Mouse (Mus musculus) heart, adult 10 weeks (tissue): ENCODE measurements around the gene Sgms2. TPM values are rescaled to one million over a fixed set of nuclear protein-coding genes. Genes with fewer than 3 reads are reported as not detected.

Experiments used
- polyA plus RNA-seq: library from polyadenylated mRNA; stranded (reverse); fragments of 350-450 nt; fragmentation: Illumina TruSeq; extraction: RNeasy Lipid Tissue Mini Kit (QIAGEN cat#74804); gene quantifications from one replicate; pipeline ENCODE4 v1.2.3, GENCODE M21; 2014; ENCODE audit warnings: low read depth, low replicate concordance

The Sgms2 gene
- 0.86 TPM for polyA plus RNA-seq

DNA sequence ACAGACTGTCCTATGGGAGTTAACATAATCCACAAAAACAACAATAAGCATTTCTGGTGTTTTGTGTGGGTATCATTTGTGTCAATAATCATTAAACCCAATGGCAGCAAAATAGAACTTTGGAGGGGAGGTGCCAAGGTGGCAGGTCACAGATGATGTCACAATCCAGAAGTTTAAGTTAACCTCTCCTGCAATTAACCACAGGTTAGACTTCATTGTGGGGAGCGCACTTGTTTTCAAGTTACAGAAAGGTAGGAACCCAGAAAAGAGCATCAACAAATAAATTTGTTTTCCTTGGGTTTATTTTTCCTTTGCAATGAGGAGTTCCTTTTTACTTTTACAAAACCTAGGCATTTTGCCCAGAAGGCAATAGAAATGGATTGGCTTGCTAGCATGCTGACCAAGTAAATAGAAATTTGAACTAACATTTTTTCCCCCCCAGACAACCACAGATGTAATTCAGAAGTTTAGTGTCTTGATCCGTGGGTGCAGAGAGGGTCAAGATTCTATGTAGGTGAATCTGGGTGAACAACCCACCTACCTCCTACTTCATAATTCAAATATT lies at the start of gene Sgms2:
Gene Sgms2, minus strand, starts transcription at position 51 of the 565 bp plus-strand sequence.

GRCm38 (mm10) chr3:131302452-131303319 lies 188.5 kb downstream of the Sgms2 start, which contains the start of gene Cyp2u1:
Gene Cyp2u1 (minus strand): TSS chr3:131303227.

DNA sequence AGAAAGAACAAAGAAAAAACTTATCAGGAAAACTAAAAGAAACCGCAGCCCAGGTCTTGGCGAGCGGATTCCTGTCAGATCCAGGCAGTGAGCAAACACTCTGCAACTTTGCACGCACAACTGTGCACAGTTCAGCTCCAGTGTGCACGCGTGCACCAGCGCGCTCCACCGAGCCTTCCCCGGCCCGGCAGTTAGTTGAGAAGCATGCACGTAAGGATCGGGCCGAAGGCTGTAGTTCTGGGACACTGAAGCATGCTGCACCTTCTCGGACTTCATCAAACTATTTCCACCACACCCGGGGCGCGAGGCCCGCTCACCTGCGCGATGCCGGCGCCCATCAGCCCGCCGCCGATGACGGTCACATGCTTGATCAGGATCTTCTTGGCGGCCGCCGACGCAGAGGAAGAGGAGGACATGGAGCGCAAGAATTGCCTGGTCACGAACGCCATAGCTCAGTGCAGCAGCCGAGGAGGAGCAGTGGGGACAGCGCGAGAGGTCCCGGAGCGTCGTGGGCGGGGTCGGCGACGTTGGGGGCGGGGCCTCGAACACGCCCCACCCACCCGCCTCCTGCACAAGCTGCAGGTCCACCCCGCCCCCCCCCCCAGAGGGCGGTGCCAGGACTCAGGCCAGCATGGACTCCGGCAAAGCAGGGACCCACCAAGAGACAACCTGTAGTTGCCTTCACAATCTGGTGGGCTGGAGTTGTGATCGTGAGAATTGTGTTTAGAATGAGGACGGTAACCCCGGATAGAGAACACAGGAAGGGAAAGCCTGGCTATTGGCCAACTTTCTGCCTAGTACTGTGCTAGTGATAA lies 219.4 kb downstream of the Sgms2 start, which contains the start of gene Hadh:
Gene Hadh, minus strand, starts transcription at position 543 of the 815 bp plus-strand sequence.

Other genes starting within 250 kb of the Sgms2 start
- 676 TPM for gene Hadh, start 219.3 kb downstream of the Sgms2 start, polyA plus RNA-seq
- gene Cyp2u1, start 188.2 kb downstream of the Sgms2 start, polyA plus RNA-seq, result 7.3 TPM
- gene Papss1, start 73.4 kb upstream of the Sgms2 start, polyA plus RNA-seq, result 9.9 TPM